Comparison of ENCODE assay signal across 8 mouse cellular contexts in genomic region chr10:80561116-80561944, GRCm38 (mm10). TPM values are rescaled to one million over a fixed set of nuclear protein-coding genes. Genes with fewer than 3 reads are reported as not detected.
DNase-seq lines count a peak whose midpoint lies in the region; ATAC-seq lines count a peak whose summit lies in the region.

TSS of gene Rexo1 (minus strand) at chr10:80561560.

- peak within 1 kb of the TSS; percentile 93 for H3K9ac ChIP-seq in hindbrain, embryonic 11.5 days (ENCODE audit: low read depth, low read length)

- H3K9me3 ChIP-seq in hindbrain, embryonic 11.5 days (ENCODE audit: control insufficient read depth, low read length) = no peaks in the 10 kb centered on the region

- no peaks in the 10 kb centered on the region for H3K27me3 ChIP-seq in hindbrain, embryonic 11.5 days (ENCODE audit: control insufficient read depth, insufficient read depth, low read length)

- H3K36me3 ChIP-seq in hindbrain, embryonic 11.5 days (ENCODE audit: control insufficient read depth, insufficient read depth, low read length) = no peaks in the 10 kb centered on the region

- peak; percentile 97 for DNase-seq in Muller cell, postnatal 12 days (ENCODE audit: inconsistent ontology term)
- DNase-seq in cerebellum, adult 9-11 months = peak; percentile 92
- peak; percentile 83 to 96 for DNase-seq in frontal cortex, adult 2 months (ENCODE audit: extremely low spot score in 1 of 2, low spot score in 1 of 2)
- DNase-seq in hindbrain, embryonic 11.5 days (ENCODE audit: low spot score) = peak; percentile 96
- peak; percentile 92 to 96 for DNase-seq in layer of hippocampus, postnatal 10 days (ENCODE audit: low spot score in 2 of 2)
- peak; percentile 96 for DNase-seq in lung, postnatal 10 days
- peak; percentile 92 for DNase-seq in ovary, postnatal 36 days (ENCODE audit: low spot score)
- DNase-seq in thymus, postnatal 25 days = peak; percentile 95

- H3K4me1 ChIP-seq in hindbrain, embryonic 11.5 days (replicated peaks; ENCODE audit: control insufficient read depth, insufficient read depth, low read length) = peaks cover 6% of the 10 kb centered on the region

- peak within 1 kb of the TSS; percentile 98 for H3K4me3 ChIP-seq in hindbrain, embryonic 11.5 days (ENCODE audit: low read depth, low read length)

- H3K27ac ChIP-seq in hindbrain, embryonic 11.5 days (ENCODE audit: low read depth, low read length) = peak within 1 kb of the TSS; percentile 85

- H3K4me2 ChIP-seq in hindbrain, embryonic 11.5 days (replicated peaks; ENCODE audit: low read depth, low read length) = peak within 1 kb of the TSS; percentile 93

- peak; percentile 81 for ATAC-seq in hindbrain, embryonic 11.5 days (ENCODE audit: low FRiP score)

- 0% methylated on average over 64 of the region's 72 CpGs for WGBS in hindbrain, embryonic 11.5 days

RNA-seq across cellular contexts. Expression of gene Rexo1, which starts in this region (rescaled TPM):
- 45.5 and 49.0 TPM in 2 replicates for polyA plus RNA-seq in frontal cortex, adult 2 months (2012; rRNA removed)
- polyA plus RNA-seq in hindbrain, embryonic 11.5 days (2014; fragmentation: Nextera tagmentation; extraction: Ambion mirVana) = 21.6 and 22.5 TPM in 2 replicates
- 10 to 100 TPM; 49.5 to 53.9 TPM for total RNA-seq in layer of hippocampus, postnatal 10 days (2021)

Comparison
In these comparisons a context has a peak if more than half of its experiments do, and no peak if none do; other contexts are left out.
1. Peak in every context shown above with its lines: DNase-seq, ATAC-seq, H3K4me3 ChIP-seq and H3K27ac ChIP-seq.